Mouse (Mus musculus): ENCODE data around the gene Adcy2.

DNA sequence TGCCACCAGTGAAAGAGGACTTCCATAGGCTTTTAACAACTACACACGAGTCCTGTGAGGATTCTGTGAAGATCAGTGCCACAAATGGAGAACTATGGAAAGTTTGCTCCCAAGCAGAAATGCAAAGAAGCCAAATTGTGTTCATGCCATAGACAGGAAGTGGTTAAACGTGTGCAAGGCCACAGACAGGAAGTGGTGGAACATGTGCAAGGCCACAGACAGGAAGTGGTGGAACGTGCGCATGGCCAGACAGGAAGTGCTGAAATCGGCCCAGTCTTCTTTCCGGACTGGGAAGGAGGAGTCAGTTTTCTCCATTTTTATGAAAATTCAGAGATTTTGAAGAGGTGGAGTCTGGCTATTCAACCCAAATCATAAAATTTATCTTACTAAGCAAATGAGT lies 70.9 kb downstream of the Adcy2 start:
- TF ChIP-seq CTCF (IDR thresholded peaks at IDR 0.05; ENCODE audit: control insufficient read depth, insufficient read depth, insufficient replicate concordance, low read depth, low read length): no peak
- no peak for TF ChIP-seq POLR2A (IDR thresholded peaks at IDR 0.05; ENCODE audit: control insufficient read depth, low read depth, low read length)
